Comparison of ENCODE assay signal across 33 mouse cellular contexts in genomic region chr10:89289290-89289689, GRCm38 (mm10). TPM values are rescaled to one million over a fixed set of nuclear protein-coding genes. Genes with fewer than 3 reads are reported as not detected.
"Had no signal": no experiment of that assay in that cellular context is flagged by ENCODE, and none has a peak within 500 bp of the region (broad histone marks: within the 10 kb centered on the region; RNA-seq: fewer than 3 reads in every experiment).

No protein-coding gene starts in this region.

- H3K9ac ChIP-seq: heart, embryonic 12.5 days; heart, embryonic 13.5 days; heart, embryonic 15.5 days; hindbrain, embryonic 12.5 days; hindbrain, embryonic 13.5 days; hindbrain, embryonic 14.5 days; hindbrain, embryonic 15.5 days; intestine, embryonic 15.5 days; kidney, embryonic 15.5 days had no signal

- H3K36me3 ChIP-seq: heart, embryonic 12.5 days; heart, embryonic 13.5 days; heart, embryonic 15.5 days; hindbrain, embryonic 10.5 days; hindbrain, embryonic 12.5 days; hindbrain, embryonic 13.5 days; hindbrain, embryonic 15.5 days; intestine, embryonic 15.5 days; kidney, embryonic 15.5 days had no signal

- H3K4me1 ChIP-seq: heart, embryonic 12.5 days; heart, embryonic 13.5 days; heart, embryonic 15.5 days; hindbrain, embryonic 10.5 days; hindbrain, embryonic 12.5 days; hindbrain, embryonic 13.5 days; hindbrain, embryonic 15.5 days; intestine, embryonic 15.5 days; kidney, embryonic 15.5 days had no signal

- DNase-seq: heart, postnatal 10 days; heart, postnatal 14 days; heart, postnatal 36 days; heart, postnatal 4 days; kidney, adult 11 months; kidney, adult 18-20 months; kidney, adult 2 months; kidney, adult 8-10 months; kidney, adult 9 months; kidney, postnatal 10 days; kidney, postnatal 14 days; kidney, postnatal 25 days; kidney, postnatal 36 days; kidney, postnatal 4 days; layer of hippocampus, adult 9-11 months; layer of hippocampus, postnatal 36 days had no signal

- H3K4me3 ChIP-seq: heart, embryonic 12.5 days; heart, embryonic 13.5 days; heart, embryonic 15.5 days; hindbrain, embryonic 10.5 days; hindbrain, embryonic 12.5 days; hindbrain, embryonic 13.5 days; hindbrain, embryonic 15.5 days; intestine, embryonic 15.5 days; kidney, embryonic 15.5 days; layer of hippocampus, adult 2 months; left cerebral cortex, adult 2 months had no signal

- H3K9me3 ChIP-seq: heart, embryonic 12.5 days; heart, embryonic 13.5 days; heart, embryonic 15.5 days; hindbrain, embryonic 10.5 days; hindbrain, embryonic 12.5 days; hindbrain, embryonic 13.5 days; hindbrain, embryonic 15.5 days; intestine, embryonic 15.5 days; kidney, embryonic 15.5 days had no signal

- H3K27me3 ChIP-seq: heart, embryonic 12.5 days; heart, embryonic 13.5 days; heart, embryonic 15.5 days; hindbrain, embryonic 12.5 days; hindbrain, embryonic 13.5 days; hindbrain, embryonic 15.5 days; intestine, embryonic 15.5 days; kidney, embryonic 15.5 days had no signal

- H3K27ac ChIP-seq: heart, embryonic 13.5 days; heart, embryonic 15.5 days; hindbrain, embryonic 10.5 days; hindbrain, embryonic 12.5 days; hindbrain, embryonic 13.5 days; hindbrain, embryonic 14.5 days; hindbrain, embryonic 15.5 days; hindbrain, postnatal 0 days; intestine, embryonic 15.5 days; kidney, embryonic 15.5 days; kidney, postnatal 0 days; layer of hippocampus, adult 2 months; left cerebral cortex, adult 2 months had no signal

RNA-seq across cellular contexts. Expression of gene Ano4, which starts 55.3 kb away (rescaled TPM):
- total RNA-seq: hematopoietic stem cell, adult 5-6 weeks had no signal
- polyA plus RNA-seq: inflammation-experienced regulatory T-cells, adult 6 months; intestine, postnatal 0 days had no signal
